Mouse (Mus musculus) kidney, postnatal 10 days (tissue): ENCODE results near the gene Col4a3.

Experiments
- DNase-seq: peaks from one replicate; pipeline ENCODE4 v3.0.0; 2021; ENCODE audit warnings: mixed read lengths

Gene Col4a3

GRCm38 (mm10) chr1:82608646-82609262 lies 22.0 kb downstream of the Col4a3 start:
- DNase-seq = no peak

- no peak for DNase-seq
These were observed 25.4 kb downstream of the Col4a3 start for GRCm38 (mm10) chr1:82612061-82612660.

- DNase-seq = no peak
These were observed 31.3 kb downstream of the Col4a3 start for GRCm38 (mm10) chr1:82618001-82618400.

GRCm38 (mm10) chr1:82618592-82618991 lies 31.9 kb downstream of the Col4a3 start:
- no peak for DNase-seq

- no peak for DNase-seq
These were observed 33.3 kb downstream of the Col4a3 start for GRCm38 (mm10) chr1:82619981-82620380.

- DNase-seq = no peak
These were observed 38.2 kb downstream of the Col4a3 start for GRCm38 (mm10) chr1:82624934-82625333.

- no peak for DNase-seq
These were observed 38.8 kb downstream of the Col4a3 start for GRCm38 (mm10) chr1:82625474-82625873.

- no peak for DNase-seq
These were observed 40.9 kb downstream of the Col4a3 start for GRCm38 (mm10) chr1:82627652-82628051.

GRCm38 (mm10) chr1:82629495-82629894 lies 42.8 kb downstream of the Col4a3 start:
- no peak for DNase-seq

GRCm38 (mm10) chr1:82631169-82631792 lies 44.6 kb downstream of the Col4a3 start:
- DNase-seq = no peak

- peak; percentile 92 for DNase-seq
These were observed 48.0 kb downstream of the Col4a3 start for GRCm38 (mm10) chr1:82634545-82635253.

- DNase-seq = no peak
These were observed 48.5 kb downstream of the Col4a3 start for GRCm38 (mm10) chr1:82635254-82635620.

GRCm38 (mm10) chr1:82636321-82636720 lies 49.6 kb downstream of the Col4a3 start:
- DNase-seq = peak; percentile 68

GRCm38 (mm10) chr1:82637414-82637813 lies 50.7 kb downstream of the Col4a3 start:
- no peak for DNase-seq

GRCm38 (mm10) chr1:82638428-82638827 lies 51.7 kb downstream of the Col4a3 start:
- no peak for DNase-seq

GRCm38 (mm10) chr1:82641316-82641987 lies 54.7 kb downstream of the Col4a3 start:
- peak; percentile 91 for DNase-seq

- DNase-seq = no peak
These were observed 61.3 kb downstream of the Col4a3 start for GRCm38 (mm10) chr1:82647989-82648388.

- no peak for DNase-seq
These were observed 64.1 kb downstream of the Col4a3 start for GRCm38 (mm10) chr1:82650868-82651267.

GRCm38 (mm10) chr1:82654046-82654445 lies 67.3 kb downstream of the Col4a3 start:
- no peak for DNase-seq

- no peak for DNase-seq
These were observed 69.7 kb downstream of the Col4a3 start for GRCm38 (mm10) chr1:82656452-82656851.

- no peak for DNase-seq
These were observed 75.5 kb downstream of the Col4a3 start for GRCm38 (mm10) chr1:82662269-82662668.

- DNase-seq = no peak
These were observed 76.8 kb downstream of the Col4a3 start for GRCm38 (mm10) chr1:82663522-82663921.

GRCm38 (mm10) chr1:82686328-82686727 lies 99.6 kb downstream of the Col4a3 start:
- no peak for DNase-seq
